12 mouse cellular contexts compared by ENCODE assay signal in genomic region chr4:129916159-129916558, GRCm38 (mm10). TPM values are rescaled to one million over a fixed set of nuclear protein-coding genes. Genes with fewer than 3 reads are reported as not detected.
A peak's percentile ranks its signal among the peaks of the same experiment; 100 is the strongest.
DNase-seq lines count a peak whose midpoint lies in the region; ATAC-seq and TF ChIP-seq lines count a peak whose summit lies in the region.
"Had no signal": no experiment of that assay in that cellular context is flagged by ENCODE, and none has a peak within 500 bp of the region (broad histone marks: within the 10 kb centered on the region; RNA-seq: fewer than 3 reads in every experiment).

No protein-coding gene starts in this region.

- no peak for TF ChIP-seq POLR2A in spleen, adult 2 months (IDR thresholded peaks at IDR 0.05; ENCODE audit: low read depth, low read length)

- no peaks in the 10 kb centered on the region for H3K27me3 ChIP-seq in spleen, adult 2 months (ENCODE audit: control insufficient read depth, insufficient read depth, low read length)
- H3K27me3 ChIP-seq in liver, embryonic 12.5 days (replicated peaks): peaks cover 17% of the 10 kb centered on the region
- no peaks in the 10 kb centered on the region for H3K27me3 ChIP-seq in forebrain, embryonic 15.5 days

- 51% methylated on average over 2 of the region's 2 CpGs for WGBS in spleen, adult 2 months
- WGBS in liver, embryonic 12.5 days (ENCODE audit: insufficient replicate concordance): 42% methylated on average over 2 of the region's 2 CpGs
- 42% methylated on average over 2 of the region's 2 CpGs for WGBS in forebrain, embryonic 15.5 days

- no peak for TF ChIP-seq CTCF in spleen, adult 2 months (IDR thresholded peaks at IDR 0.05; ENCODE audit: extremely low read depth, insufficient read depth, insufficient read length, insufficient replicate concordance)

- no peaks in the 10 kb centered on the region for H3K9me3 ChIP-seq in liver, embryonic 12.5 days (replicated peaks)
- no peaks in the 10 kb centered on the region for H3K9me3 ChIP-seq in forebrain, embryonic 15.5 days

- H3K36me3 ChIP-seq in spleen, adult 2 months (ENCODE audit: control insufficient read depth, insufficient read depth, low read length): no peaks in the 10 kb centered on the region
- no peaks in the 10 kb centered on the region for H3K36me3 ChIP-seq in liver, embryonic 12.5 days
- no peaks in the 10 kb centered on the region for H3K36me3 ChIP-seq in forebrain, embryonic 15.5 days

- H3K9ac ChIP-seq in liver, embryonic 12.5 days: no peak overlapping the region
- H3K9ac ChIP-seq in forebrain, embryonic 15.5 days (replicated peaks): no peak overlapping the region

- H3K27ac ChIP-seq in spleen, adult 2 months (ENCODE audit: insufficient read depth, low read length): peak overlapping the region; percentile 16; the same call in 1 of the 2 replicates
- 0 out of 2 replicates have a peak overlapping the region, but pooled peaks have one; percentile 23 for H3K27ac ChIP-seq in liver, embryonic 12.5 days
- H3K27ac ChIP-seq in forebrain, embryonic 15.5 days (replicated peaks): no peak overlapping the region
- H3K27ac ChIP-seq: kidney, postnatal 0 days had no signal

- H3K4me1 ChIP-seq in spleen, adult 2 months (ENCODE audit: control insufficient read depth, insufficient read depth, insufficient read length): peaks cover 30% of the 10 kb centered on the region
- H3K4me1 ChIP-seq in liver, embryonic 12.5 days: peaks cover 38% of the 10 kb centered on the region
- H3K4me1 ChIP-seq in forebrain, embryonic 15.5 days: peaks cover 12% of the 10 kb centered on the region; the same call in 1 of the 2 replicates

- H3K4me2 ChIP-seq in liver, embryonic 12.5 days: no peak overlapping the region
- H3K4me2 ChIP-seq in forebrain, embryonic 15.5 days (replicated peaks): no peak overlapping the region

- no peak overlapping the region for H3K4me3 ChIP-seq in spleen, adult 2 months (ENCODE audit: extremely low read depth, insufficient read depth, insufficient read length)
- H3K4me3 ChIP-seq in liver, embryonic 12.5 days: no peak overlapping the region
- no peak overlapping the region for H3K4me3 ChIP-seq in forebrain, embryonic 15.5 days

- DNase-seq in heart, adult 11 months: peak; percentile 90
- DNase-seq in heart, postnatal 4 days: no peak
- DNase-seq in spleen, adult 2 months (ENCODE audit: low read depth in 1 of 2, low spot score in 2 of 2): no peak
- no peak for DNase-seq in spleen, postnatal 10 days (ENCODE audit: low spot score in 2 of 2)
- DNase-seq in lung, postnatal 4 days: peak; percentile 30 to 54
- no peak for DNase-seq in thymus, postnatal 14 days

- ATAC-seq in liver, embryonic 12.5 days: no peak
- ATAC-seq in forebrain, embryonic 15.5 days (replicated peaks): no peak
- ATAC-seq: forebrain, embryonic 16.5 days had no signal

RNA-seq across cellular contexts. Expression of gene Spocd1, which starts 12.9 kb away (rescaled TPM):
- total RNA-seq in heart, postnatal 4 days (2021): under 1 TPM in 1 of 2 experiments, not detected in 1; 0.11 TPM
- 0.07 and 0.11 TPM in 2 replicates for polyA plus RNA-seq in spleen, adult 2 months (2012; rRNA removed)
- polyA plus RNA-seq in liver, embryonic 12.5 days (2016; fragmentation: Nextera tagmentation; extraction: Ambion mirVana): 0.04 TPM in 2 replicates
- polyA plus RNA-seq in forebrain, embryonic 15.5 days (2015; fragmentation: Nextera tagmentation; extraction: Ambion mirVana): not detected in 2 replicates
- total RNA-seq: megakaryocyte-erythroid progenitor cell, adult 5-6 weeks; neutrophil, adult 5-6 weeks had no signal
- polyA plus RNA-seq: forebrain, embryonic 16.5 days; kidney, postnatal 0 days had no signal

Comparison
In these comparisons a context has a peak if more than half of its experiments do, and no peak if none do; other contexts are left out.
1. DNase-seq: peak in heart, adult 11 months (single experiment) and lung, postnatal 4 days (2 of 2); none in heart, postnatal 4 days (single experiment), spleen, adult 2 months (0 of 2), spleen, postnatal 10 days (0 of 2) and thymus, postnatal 14 days (single experiment).